Mouse (Mus musculus): ENCODE measurements at regions not wholly inside any gene's neighbourhood (a gene's known extent, or its start where the extent isn't known, plus 50 kb on each side); places are given as distances from the start of the nearest gene placed in this dataset.
A peak's percentile ranks its signal among the peaks of the same experiment; 100 is the strongest.
"Not testable (repeated sequence)": the region's sequence is repeated elsewhere in the genome, so short reads cannot be mapped to it uniquely, and the experiment has no call there.

- no peak for ATAC-seq (replicated peaks in 1 of 2; ENCODE audit: insufficient read depth in 1 of 2, low FRiP score in 2 of 2, low TSS enrichment in 1 of 2, low read depth in 1 of 2, poor library complexity in 2 of 2, severe bottlenecking in 2 of 2)
Measured at GRCm38 (mm10) chr1:113932492-113932891, 1752.1 kb upstream of the Cntnap5a start.

DNA sequence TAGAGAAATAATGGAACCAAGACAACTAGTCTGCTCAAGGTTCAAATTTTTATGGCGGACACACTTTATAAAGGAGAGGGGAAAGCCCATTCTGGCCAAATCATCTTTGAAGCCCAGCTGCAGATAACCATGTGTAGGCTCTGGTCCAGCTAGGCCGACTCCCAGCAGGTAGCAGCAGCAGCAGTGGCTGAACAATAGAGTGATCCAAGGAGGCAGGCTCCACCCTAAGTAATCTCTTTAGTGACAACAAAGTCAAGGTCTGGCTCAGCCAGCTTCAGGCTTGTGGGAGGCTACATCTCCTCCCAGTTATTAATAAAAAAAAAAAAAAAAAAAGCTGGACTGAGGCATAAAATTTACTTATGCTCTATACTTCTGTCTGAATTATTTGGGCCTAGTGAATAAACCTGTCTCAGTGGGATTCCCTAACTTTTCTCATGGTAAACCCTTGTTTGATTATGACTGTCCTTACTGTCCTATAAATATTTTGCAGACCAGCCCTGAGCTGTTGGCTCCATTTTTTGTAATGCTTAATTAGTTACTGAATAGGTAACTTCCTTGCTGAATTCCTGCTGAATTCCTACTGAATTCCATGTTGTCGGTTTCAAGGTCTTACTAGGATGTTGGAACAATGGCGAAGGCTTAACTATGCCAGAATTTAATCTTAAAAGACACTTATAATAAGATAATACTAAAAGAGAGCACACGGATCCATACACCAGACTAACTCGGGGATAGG, 1726.4 kb upstream of the Cntnap5a start:
- ATAC-seq (replicated peaks in 1 of 2; ENCODE audit: insufficient read depth in 1 of 2, low FRiP score in 2 of 2, low TSS enrichment in 1 of 2, low read depth in 1 of 2, poor library complexity in 2 of 2, severe bottlenecking in 2 of 2), result no peak

GRCm38 (mm10) chr1:113959267-113959666, 1725.3 kb upstream of the Cntnap5a start:
- ATAC-seq (replicated peaks in 1 of 2; ENCODE audit: insufficient read depth in 1 of 2, low FRiP score in 2 of 2, low TSS enrichment in 1 of 2, low read depth in 1 of 2, poor library complexity in 2 of 2, severe bottlenecking in 2 of 2), result not testable (repeated sequence)

DNA sequence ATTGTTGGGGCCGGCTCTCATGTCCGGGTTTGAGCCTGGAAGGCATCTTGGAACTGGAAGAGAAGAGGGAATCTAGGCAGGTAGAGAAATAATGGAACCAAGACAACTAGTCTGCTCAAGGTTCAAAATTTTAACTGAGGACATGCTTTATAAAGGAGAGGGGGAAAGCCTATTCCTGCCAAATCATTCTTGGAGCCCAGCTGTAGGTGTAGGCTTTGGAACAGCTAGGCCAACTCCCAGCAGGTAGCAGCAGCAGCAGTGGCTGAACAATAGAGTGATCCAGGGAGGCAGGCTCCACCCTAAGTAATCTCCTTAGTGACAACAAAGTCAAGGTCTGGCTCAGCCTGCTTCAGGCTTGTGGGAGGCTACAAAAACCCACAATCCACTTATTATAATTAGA, 1720.6 kb upstream of the Cntnap5a start:
- not testable (repeated sequence) for ATAC-seq (replicated peaks in 1 of 2; ENCODE audit: insufficient read depth in 1 of 2, low FRiP score in 2 of 2, low TSS enrichment in 1 of 2, low read depth in 1 of 2, poor library complexity in 2 of 2, severe bottlenecking in 2 of 2)

DNA sequence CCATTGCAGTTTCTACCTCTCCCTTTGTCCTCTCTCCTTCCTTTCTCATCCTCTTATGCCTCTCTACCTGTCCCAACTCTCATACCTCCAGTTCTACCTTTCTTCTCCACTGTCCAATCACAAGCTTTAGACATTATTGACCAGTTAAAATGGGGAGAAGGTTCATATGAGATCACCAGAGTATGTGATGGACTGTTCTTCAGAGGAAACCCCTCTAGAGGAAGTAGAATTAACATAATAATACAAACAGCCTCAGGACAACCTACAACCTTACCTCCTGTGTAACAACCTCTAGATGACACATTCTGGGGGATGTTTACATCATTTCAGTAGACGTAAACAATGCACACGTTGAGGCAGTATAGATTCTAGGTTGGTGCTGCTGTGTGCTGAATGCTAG, 1720.1 kb upstream of the Cntnap5a start:
- ATAC-seq (replicated peaks in 1 of 2; ENCODE audit: insufficient read depth in 1 of 2, low FRiP score in 2 of 2, low TSS enrichment in 1 of 2, low read depth in 1 of 2, poor library complexity in 2 of 2, severe bottlenecking in 2 of 2), result no peak

DNA sequence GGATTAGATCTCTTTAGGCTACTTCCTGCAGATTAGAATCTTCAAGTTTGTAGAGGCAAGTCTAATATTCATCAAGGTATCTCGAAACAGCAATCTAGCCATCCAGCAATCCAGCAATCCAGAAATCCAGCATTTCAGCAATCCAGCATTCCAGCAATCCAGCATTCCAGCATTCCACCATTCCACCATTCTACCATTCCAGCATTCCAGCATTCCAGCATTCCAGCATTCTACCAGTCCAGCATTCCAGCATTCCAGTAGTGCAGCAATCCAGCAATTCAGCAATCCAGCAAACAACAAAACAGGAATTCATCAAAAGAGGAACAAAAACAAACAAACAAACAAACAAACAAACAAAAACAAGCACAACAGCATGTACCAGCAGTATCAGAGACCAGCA, 1713.9 kb upstream of the Cntnap5a start:
- ATAC-seq (replicated peaks in 1 of 2; ENCODE audit: insufficient read depth in 1 of 2, low FRiP score in 2 of 2, low TSS enrichment in 1 of 2, low read depth in 1 of 2, poor library complexity in 2 of 2, severe bottlenecking in 2 of 2), result no peak

DNA sequence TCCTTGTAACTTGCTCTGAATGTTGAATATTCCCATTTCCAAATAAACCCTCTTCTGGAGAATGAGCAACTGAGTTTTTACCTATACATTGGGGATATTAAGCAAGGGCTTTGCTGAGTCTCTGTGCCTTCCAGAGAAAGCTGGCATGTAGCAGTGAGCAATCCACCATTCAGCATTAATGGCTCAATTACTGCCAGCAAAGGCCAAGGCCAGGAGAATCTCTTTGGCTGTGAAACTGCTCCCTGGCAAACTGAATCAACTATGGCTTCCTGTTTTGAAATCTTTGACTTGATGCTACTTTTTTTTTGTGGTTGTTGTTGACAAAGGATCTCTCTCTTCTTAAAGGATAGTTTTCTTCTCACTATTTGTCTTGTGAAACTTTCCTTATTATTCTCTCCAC, 1704.4 kb upstream of the Cntnap5a start:
- ATAC-seq (replicated peaks in 1 of 2; ENCODE audit: insufficient read depth in 1 of 2, low FRiP score in 2 of 2, low TSS enrichment in 1 of 2, low read depth in 1 of 2, poor library complexity in 2 of 2, severe bottlenecking in 2 of 2), result no peak

DNA sequence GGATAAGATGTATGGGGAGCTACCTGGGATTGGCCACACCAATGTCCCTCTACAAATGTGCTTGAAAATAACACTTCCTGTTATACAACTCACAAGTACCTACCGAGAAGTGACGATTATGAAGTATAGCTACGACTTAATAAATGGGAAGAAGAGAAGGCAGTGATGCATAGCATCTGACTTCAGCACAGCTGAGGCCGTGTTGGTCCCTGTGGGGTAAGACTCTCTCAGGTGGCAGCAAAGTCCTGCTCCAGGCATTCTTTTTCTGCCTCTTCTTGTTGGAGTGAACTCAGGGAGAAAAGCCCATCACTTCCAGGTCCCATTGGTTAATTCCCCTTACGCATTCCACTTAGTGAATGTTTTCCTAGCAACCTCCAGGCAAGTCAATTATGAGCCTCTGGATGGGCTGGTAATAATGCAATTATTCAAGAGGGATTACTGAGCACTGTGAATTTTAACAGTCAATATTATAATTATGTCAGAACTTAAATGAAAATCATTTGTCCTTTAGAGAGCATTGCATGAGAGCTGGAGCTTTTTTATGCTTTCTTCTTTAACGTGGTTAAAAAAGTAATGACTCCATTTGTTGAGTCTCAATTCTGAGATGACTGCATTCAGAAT, 1694.8 kb upstream of the Cntnap5a start:
- no peak for ATAC-seq (replicated peaks in 1 of 2; ENCODE audit: insufficient read depth in 1 of 2, low FRiP score in 2 of 2, low TSS enrichment in 1 of 2, low read depth in 1 of 2, poor library complexity in 2 of 2, severe bottlenecking in 2 of 2)

DNA sequence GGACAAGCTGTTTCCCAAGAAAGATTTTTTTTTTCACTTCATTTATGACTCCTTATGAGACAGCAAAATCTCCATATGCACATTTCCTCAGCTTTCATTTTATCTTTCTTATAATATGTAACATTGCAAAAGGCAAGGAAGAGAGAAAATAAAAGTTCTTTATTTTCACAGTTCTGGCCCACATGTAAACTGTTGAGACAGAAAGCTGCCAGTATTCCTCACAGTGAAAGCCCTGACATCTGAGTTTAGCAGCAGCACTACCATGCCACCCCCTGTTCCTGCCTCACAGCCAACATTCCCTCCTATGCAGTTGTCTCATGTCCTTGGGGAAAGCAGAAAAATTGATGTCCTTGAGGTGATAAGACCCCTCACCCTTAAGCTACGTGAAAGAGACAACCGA, 1692.1 kb upstream of the Cntnap5a start:
- ATAC-seq (replicated peaks in 1 of 2; ENCODE audit: insufficient read depth in 1 of 2, low FRiP score in 2 of 2, low TSS enrichment in 1 of 2, low read depth in 1 of 2, poor library complexity in 2 of 2, severe bottlenecking in 2 of 2), result no peak

- no peak for ATAC-seq (replicated peaks in 1 of 2; ENCODE audit: insufficient read depth in 1 of 2, low FRiP score in 2 of 2, low TSS enrichment in 1 of 2, low read depth in 1 of 2, poor library complexity in 2 of 2, severe bottlenecking in 2 of 2)
Measured at GRCm38 (mm10) chr1:114037877-114038276, 1646.7 kb upstream of the Cntnap5a start.

DNA sequence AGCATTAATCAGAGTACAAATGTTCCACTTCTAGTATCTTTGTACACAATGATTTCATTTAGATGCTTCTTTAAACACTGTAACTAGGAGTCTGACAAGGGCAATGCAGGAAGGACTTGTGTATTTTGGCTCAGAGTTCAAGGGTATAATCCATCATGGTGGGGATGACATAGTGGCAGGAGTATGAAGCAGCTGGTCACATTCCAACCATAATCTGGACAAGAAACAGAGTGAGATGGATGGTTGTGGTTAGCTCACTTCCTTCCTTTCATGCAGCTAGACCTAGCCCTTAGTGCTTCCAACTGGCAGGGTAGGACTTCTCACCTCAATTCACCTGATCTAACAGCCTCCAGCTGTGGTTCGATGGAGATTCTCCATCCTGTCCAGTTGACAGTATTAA, 1645.2 kb upstream of the Cntnap5a start:
- ATAC-seq (replicated peaks in 1 of 2; ENCODE audit: insufficient read depth in 1 of 2, low FRiP score in 2 of 2, low TSS enrichment in 1 of 2, low read depth in 1 of 2, poor library complexity in 2 of 2, severe bottlenecking in 2 of 2), result peak in 1 of 2 experiments; percentile 32; a peak in 2 of 4 replicates

DNA sequence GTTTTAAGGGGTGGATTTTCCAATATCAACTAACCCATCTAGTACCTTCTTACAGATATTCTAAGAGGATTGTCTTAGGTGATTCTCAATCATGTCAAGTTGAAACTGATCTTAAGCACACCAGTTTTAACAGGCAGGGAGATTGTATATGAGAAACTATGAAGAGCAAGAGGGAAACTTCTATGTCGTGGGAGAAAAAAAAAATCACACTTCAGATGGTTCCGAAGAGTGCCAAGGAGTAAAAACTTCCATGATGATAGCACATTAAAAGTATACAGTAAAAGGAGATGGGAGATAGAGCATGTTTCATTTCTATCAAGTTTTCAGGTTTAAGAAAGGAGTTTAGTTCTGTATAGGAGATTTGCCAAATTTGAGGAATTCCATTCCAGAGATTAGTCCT, 1621.5 kb upstream of the Cntnap5a start:
- no peak for ATAC-seq (replicated peaks in 1 of 2; ENCODE audit: insufficient read depth in 1 of 2, low FRiP score in 2 of 2, low TSS enrichment in 1 of 2, low read depth in 1 of 2, poor library complexity in 2 of 2, severe bottlenecking in 2 of 2)

DNA sequence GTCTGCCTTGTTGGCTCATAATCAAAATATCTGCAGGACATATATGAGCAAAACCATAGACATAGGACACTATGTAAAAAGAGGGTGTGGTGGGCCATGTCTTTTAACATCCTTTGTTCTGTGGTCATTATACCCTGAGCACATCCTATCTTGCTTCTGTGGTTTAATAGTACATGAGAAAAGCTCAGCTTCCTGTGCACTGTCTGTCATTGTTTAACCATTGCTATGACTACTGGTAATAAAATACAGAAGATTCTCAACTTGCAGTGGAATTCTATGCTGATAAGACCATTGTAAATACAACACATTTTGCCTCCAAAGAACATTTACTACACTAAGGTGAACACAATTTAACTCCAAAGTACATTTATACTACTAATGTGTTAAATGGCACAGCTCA, 1610.0 kb upstream of the Cntnap5a start:
- no peak for ATAC-seq (replicated peaks in 1 of 2; ENCODE audit: insufficient read depth in 1 of 2, low FRiP score in 2 of 2, low TSS enrichment in 1 of 2, low read depth in 1 of 2, poor library complexity in 2 of 2, severe bottlenecking in 2 of 2)

All from hematopoietic stem cell, adult 5-6 weeks (primary cell).